Mouse (Mus musculus): ENCODE data around the gene Kti12.

The Kti12 gene

DNA sequence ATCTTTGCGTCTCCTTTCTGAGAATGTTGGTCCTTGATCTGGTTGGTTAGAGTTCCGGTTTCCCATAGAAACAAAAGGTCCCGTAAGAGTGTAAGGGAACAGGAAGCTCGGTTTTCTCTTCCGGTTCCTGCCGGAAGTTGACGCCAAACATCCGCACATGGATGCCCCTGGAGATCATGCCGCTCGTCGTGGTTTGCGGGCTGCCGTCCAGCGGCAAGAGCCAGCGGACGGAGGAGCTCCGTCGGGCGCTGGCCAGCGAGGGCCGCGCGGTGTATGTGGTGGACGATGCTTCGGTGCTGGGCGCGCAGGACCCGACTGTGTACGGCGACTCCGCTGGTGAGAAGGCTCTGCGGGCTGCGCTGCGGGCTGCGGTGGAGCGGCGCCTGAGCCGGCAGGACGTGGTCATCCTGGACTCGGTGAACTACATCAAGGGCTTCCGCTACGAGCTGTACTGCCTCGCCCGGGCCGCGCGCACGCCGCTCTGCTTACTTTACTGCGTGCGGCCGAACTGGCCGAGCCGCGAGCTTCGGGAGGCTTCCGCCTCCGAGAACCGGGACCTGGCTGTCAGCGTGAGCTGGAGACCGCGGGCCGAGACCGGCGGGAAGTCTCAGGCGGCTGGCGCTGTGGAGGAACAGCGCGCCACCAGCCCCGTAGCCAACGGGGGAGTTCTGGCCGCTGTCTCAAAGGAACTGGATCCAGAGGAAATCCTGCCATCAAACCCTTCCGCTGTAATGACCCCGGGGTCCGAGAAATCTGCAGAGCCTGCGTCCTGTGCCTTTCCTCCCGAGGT is at the start of gene Kti12:
Gene Kti12 (plus strand): TSS at position 71 of the 790 bp plus-strand sequence.
- peak; percentile 66 to 76 for DNase-seq (ENCODE audit: low spot score in 2 of 2)

DNA sequence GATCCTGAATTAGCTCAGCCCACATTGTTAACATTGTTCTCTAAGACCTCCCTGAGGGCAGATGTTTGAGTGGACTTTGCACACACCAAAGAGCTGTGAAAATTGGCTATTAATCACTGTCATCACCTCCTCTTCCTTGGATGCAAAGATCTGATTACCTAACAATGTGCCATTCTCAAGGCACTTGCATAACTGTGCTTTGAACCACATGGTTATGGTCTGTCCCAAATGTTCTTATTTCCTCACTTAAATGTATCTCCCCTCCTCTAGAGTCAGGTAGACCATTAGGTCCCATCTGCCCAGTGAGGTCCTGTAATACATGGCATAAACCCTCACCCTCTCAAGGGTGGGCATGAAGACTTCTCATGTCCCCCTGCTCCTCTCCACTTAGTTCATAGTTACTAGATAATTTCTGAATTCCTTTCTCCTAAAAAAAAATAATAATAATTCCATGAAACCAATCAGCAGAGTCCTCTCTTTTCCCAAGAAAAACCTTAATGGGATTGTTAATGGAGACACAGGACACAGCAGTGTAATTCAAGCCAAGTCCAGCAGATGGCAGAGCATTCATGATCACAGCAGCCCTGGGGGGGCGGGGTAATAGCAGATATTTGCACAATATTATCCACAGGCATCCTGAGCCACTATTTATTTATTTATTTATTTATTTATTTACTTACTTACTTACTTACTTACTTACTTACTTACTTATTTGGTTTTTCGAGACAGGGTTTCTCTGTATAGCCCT is 49.3 kb upstream of the Kti12 start:
- peak; percentile 62 to 70 for DNase-seq (ENCODE audit: low spot score in 2 of 2)

DNA sequence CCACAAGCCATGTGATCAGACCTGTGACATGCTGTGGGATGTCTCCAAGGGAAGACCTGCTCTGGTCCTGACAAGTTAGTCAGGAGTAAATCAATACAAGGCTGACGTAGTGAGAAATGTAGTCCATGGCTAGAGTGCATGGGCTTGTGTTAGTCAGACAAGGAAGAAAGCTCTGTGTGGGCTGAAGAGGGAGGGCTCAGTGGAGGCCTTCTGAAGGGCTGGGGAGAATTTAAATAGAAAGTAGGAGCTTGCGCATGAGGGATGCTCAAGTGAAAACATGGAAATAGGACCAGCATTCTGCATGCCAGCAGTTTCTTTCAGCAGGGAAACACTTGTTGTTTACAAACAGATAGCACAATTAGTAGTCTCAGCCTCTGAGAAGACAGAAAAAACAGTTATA is 44.0 kb upstream of the Kti12 start:
- DNase-seq (ENCODE audit: low spot score in 2 of 2): no peak

DNA sequence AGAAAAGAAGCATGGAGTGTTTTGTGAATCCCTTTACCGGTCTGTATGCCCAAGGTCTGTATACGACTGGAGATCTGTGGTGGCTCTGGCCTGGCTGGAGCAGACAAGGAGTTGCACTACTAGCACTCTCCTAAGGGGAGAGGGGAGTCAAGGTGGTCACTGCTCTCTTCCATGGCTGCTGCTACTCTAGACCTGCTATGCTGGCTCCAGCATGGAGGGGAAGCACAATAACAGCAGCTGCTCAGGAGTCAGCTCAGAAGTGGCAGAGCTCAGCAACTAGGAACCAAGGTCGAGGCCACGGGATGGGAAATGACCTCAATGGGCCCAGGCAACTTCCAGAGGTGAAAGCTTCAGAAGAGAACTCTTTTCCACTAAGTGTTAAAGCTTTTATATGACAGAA is 36.4 kb upstream of the Kti12 start:
- no peak for DNase-seq (ENCODE audit: low spot score in 2 of 2)

DNA sequence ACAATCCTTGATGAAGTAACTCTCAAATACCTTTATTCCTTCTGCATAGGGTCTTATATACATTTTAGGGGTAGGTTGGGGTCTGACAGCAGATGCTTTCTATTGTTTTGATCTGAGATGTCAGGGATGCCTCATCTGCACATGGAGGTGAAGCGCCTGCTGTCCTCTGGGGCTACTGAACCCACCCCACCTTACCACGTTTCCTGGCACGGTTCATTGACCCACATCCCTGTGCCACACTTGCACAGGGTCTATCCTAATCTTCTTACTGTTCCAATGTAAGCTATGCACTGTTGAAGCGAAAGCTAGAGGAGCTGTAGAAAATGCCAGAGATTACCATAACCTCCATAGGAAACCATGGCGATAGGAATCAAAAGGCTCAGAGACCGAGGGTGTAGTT is 36.0 kb upstream of the Kti12 start:
- no peak for DNase-seq (ENCODE audit: low spot score in 2 of 2)

DNA sequence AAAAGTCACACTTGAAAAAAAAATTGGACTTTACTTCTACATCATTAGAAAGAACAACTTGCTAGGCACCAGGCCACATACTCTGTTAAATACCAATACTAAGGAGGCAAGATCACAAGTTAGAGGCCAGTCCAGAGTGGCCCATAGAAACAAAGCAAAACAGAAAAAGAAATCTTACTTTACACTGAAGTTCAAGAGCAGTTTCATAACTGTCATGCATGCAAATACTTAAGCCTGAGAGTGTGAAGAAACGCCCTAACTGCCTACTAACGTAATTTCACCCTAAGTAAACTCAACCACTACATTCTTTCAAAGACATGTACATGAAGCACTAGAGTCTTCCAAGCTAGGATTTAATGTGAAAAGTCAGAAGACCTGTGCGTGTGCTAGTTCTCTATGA is 21.9 kb upstream of the Kti12 start:
- no peak for DNase-seq (ENCODE audit: low spot score in 2 of 2)

DNA sequence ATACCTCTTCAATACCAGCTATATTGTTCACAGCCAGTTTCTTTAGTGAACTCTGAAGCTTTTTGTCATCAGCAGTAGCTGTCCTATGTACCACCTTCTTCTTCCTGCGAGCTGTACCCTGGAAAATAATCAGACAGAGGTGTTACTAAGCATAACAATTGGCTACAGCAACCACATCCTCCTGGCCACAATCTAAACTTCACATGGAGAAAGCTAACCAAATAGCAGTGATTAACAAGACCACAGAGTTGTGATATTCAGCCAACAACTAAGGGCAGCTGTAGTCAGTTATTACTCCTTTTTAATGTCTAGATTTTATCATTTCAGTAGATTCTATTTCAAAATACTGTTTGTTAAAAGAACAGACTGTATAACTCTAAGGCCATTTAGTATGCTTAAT is 21.5 kb upstream of the Kti12 start:
- DNase-seq (ENCODE audit: low spot score in 2 of 2): no peak

DNA sequence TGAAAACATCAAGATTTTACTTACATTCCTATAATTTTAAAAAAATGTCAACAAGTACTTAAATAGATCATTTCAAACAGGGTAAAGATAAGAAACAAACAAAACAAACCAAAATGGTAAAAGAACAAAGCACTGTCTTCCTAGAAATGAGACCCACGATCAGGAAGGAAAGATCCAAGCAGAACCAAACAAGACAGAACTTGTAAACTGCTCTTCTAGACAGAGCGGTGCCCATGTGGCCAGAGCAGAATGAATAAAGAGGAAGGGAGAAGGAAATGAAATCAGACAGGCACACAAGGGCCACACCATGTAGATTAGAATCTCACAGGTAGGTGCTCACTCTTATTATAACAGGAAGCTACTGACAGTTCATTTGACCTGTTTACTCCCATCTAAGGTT is 20.9 kb upstream of the Kti12 start:
- no peak for DNase-seq (ENCODE audit: low spot score in 2 of 2)

DNA sequence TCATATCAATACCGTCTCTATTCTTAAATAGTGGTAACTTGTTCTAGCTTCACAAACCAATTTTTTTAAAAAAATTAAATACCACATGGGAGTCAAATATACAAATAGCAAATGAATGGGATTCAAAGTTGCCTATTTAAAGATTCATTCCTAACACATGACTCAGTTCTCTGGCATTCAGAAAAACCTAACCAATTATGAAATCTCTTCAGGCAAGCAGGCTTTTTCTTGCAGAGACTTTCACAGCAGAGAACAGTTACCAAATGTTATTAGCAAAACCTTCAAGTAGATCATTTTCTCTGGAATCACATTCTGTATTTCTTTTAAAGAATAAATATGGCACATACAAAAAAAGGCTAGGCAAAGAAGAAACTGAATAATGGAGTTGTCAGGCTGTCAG is 16.9 kb upstream of the Kti12 start:
- no peak for DNase-seq (ENCODE audit: low spot score in 2 of 2)

DNA sequence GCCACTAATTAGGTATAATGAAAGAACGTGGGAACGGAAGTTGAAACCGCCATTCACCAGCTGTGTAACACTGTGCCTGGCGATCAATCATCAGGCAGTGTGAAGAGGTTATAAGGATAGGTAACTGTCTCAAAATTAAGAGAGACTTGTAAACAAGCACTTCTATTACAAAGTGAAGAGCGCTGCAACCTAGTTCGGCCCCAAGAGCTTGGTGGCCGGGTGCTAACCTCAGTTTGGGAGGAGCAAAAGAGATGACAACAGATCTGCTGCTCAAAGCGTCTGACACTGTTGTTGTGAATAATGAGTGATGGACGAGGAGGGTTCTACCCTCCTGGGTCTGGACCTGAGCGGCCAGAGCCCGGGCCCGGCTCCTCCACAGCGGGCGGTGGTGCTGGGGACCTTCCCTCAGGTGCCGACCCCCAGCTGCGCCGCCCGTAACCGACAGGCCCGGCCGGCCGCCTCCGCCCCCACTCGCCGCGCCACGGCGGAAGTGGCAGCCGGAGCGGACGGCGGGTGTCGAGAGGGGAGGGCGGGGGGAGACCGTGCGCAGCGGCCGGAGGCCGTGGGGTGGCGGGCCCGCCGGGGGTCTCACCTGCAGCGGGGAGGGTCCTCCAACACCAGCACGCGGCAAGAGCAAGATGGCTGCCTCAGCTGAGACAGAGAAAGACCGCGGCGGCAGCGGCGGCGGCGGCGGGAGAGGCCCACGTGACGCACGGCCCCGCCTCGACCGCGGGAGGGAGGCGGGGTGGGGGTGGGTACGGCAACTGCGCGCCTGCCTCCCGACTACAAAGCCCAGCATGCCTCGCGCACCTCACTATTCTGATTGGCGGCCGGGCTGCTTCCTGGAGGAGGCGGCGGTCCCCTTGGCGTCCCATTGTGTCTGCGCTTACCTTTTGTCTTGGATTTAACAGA is 14.4 kb upstream of the Kti12 start, which contains the start of gene Btf3l4:
Gene Btf3l4 (minus strand): TSS at position 699 of the 912 bp plus-strand sequence.
- DNase-seq (ENCODE audit: low spot score in 2 of 2): peak; percentile 72 to 74

DNA sequence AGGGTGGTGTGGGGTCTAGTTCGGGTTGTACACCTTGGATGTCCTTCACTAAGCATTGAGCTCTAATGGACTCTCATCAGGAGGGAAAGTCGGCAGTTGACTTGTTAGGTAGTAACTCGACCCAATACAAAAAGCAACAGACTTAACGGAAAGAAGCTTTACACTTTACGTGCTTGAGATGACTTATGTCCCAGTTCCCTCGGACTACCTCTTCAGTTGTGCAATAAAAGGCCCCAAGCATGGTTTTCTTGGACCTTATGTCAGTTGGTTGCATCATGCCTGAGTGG is 13.8 kb upstream of the Kti12 start:
- DNase-seq (ENCODE audit: low spot score in 2 of 2): no peak

DNA sequence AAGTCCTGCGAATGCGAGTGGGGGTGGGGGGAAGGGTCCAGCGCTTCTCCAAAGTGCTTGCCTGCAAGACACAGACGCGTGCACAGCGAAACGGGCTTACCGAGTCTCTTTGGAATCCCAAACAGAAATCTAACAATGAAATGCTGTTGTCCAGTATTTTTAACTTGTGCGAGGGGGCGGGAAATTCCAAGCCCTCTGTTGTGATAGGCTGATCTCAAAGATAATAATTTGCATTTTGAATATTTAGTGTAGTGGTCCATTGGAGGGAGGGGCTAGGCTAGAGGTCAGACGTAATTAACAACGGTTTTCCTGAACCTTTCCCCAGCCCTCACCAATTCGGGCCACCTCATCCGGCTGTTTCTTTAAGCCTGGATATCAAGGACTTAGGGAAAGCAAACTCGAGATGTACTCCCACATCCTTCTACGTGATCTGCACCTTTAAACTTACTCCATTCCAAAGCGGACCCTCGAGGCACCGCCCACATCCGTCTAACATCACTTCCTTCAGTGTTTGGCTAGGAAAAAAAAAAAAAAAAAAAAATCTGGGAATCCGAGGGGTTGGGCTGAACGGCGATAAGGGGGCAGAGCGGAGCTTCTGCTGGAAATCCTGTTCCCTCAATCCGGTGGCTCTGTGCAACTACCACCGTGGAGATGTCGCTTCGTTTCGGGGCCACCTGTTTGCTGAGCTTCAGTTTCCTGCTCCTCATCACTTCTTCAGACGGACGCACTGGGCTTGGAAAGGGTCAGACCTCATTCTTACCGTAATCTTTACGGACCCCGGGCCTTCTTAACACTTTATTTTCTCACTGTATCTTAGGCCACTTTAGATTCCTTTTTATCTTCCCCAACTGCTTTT is 13.2 kb upstream of the Kti12 start, which contains the start of gene Txndc12:
Gene Txndc12 (plus strand): TSS at position 487 of the 856 bp plus-strand sequence.
- peak; percentile 62 to 71 for DNase-seq (ENCODE audit: low spot score in 2 of 2)

DNA sequence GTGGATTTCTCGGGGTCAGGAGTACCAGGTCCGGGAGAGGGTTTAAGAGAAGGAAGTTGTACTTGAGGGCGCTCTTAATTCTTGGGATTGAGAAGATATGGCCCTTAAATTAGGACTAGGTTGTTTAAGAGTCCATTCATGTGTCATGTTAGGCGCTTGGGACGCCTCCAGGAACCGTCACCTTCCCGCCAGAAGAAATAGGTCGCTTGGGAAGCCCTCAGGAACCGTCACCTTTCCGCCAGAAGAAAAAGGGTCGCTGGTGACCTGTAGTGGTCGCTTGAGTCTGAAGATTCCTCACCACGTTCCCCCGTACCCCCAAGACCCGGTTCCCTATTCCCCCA is 12.6 kb upstream of the Kti12 start:
- no peak for DNase-seq (ENCODE audit: low spot score in 2 of 2)

DNA sequence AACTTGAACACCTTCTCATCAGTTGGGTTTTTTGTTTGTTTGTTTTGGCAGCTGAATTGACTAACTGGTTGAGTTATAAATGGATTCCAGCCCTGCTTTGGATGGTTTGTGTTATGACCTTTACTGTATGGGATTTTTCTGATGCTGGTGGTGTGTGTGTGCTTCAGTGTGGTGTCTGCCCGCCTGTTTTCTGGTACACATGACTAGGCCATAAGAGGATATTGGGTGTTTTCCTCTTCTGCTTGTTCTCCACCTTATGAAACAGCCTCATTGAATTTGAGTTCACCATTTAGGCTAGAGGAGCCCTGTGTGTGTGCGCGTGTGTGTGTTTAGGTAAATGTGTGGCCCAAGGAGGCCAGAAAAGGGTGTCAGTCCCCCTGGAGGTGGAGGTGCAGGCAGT is 12.1 kb upstream of the Kti12 start:
- no peak for DNase-seq (ENCODE audit: low spot score in 2 of 2)

DNA sequence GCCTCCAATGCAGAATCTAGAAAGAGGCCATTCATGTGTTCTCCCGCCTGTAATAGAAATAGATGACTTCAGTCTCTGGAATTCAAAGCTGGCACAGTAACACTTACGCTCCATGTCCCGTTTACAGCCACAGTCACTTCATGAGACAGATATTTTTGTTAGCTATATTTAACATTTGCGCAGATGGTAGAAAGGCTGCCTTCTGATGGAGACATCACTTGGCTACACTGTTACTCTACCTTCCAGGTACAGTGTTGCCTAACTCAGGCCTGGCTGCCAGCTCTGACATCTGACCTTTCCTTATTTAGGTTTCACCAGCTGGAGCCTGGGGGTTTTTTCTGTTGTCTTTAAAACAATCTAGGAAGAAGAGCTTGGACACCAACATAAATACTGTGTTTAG is 9.6 kb upstream of the Kti12 start:
- DNase-seq (ENCODE audit: low spot score in 2 of 2): no peak

DNA sequence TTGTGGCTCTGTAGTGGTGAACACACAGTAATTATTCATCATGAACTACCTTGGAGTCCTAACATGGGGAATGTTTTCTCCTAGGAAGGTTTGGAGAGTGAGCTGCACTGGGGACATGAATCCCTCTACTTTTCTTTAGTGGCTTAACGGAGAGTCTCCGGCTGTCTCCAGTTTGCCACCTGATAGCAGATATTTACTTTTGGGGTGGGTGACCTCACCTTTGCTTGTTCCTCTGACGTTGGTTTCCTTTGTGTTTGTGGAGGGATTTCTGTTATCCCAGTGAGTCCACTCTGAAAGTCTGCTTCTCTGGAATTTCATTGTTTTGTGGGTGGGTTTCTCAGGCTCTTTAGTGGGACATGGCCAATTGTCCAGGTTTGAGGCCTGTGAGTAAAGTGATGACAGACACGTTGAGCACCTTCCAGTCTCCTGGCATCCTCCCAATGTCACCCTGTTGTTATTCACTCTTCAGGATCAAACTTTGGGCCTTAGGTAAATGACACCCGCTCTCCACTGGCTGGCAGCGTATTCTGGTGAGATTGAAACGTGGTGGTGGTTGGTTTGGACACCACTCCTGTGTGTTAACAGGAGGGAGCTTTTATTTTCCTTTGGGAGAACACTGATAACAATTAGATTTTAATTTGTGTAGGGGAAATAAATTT is 5.5 kb upstream of the Kti12 start:
- no peak for DNase-seq (ENCODE audit: low spot score in 2 of 2)

DNA sequence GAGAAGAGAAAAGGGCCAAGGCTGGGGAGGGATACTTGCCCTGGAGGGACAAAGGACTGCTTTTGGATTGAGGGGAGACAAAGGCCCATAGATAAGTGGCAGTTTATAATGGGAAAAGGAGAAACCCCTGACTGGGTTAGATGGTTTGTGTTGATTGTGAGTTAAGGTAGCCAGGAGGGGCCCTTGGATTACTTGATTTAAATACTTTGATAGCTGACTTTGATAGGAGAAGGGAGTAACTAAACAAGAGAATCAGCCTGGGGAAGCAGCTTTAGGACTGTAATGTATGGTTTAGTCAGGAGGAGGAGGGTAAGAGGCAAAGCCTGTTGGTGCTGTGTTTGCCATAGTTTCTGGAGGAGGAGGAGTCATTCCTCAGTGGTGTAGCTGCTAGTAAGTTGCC is 4.2 kb upstream of the Kti12 start:
- DNase-seq (ENCODE audit: low spot score in 2 of 2): no peak

DNA sequence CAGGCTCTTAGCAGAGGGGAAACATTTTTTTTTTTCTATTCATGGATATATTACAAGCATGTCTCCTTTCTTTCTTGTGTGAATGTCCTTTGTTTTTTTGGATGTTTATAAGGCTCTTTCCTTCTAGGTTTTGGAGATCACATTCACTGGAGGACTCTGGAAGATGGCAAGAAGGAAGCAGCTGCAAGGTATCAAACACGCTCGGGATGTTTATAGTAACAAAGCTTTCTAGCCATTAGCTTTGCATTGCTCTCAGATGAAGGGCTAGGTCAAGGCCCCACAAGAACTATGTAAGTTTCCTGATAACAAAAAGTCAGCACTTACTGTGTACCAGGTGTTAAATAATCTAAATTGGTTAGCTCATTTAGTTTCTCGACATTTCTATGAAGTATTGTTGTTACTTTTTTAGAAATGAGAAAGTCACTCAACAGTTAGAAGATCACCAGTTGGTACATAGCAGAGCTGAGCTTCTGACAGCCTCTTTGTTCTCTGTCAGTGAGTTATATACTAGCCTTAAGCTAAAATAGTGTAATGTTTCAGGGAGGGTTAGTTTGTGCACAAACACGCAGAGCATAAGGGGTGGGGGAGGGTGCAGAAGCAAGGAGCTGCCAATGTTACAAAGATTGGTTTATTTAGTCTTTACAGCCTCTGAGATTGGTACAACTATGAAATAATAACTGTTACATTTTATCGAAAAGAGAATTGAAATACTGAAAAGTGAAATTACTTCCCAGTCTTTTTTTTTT is 1.6 kb upstream of the Kti12 start:
- DNase-seq (ENCODE audit: low spot score in 2 of 2): no peak

DNA sequence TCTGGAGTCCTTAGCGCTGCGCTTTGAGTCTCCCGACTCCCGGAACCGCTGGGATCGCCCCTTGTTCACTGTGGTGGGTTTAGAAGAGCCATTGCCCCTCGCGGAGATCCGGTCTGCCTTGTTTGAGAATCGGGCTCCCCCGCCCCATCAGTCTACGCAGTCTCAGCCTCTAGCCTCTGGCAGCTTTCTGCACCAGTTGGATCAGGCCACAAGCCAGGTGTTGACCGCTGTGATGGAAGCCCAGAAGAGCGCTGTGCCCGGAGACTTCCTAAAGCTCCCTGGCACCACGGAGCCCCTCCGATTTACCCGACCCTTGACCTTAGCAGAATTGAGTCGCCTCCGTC is 892 bp downstream of the Kti12 start, which contains the start of gene A730015C16Rik:
Gene A730015C16Rik (minus strand): TSS at position 115 of the 344 bp plus-strand sequence.
- DNase-seq (ENCODE audit: low spot score in 2 of 2): no peak

DNA sequence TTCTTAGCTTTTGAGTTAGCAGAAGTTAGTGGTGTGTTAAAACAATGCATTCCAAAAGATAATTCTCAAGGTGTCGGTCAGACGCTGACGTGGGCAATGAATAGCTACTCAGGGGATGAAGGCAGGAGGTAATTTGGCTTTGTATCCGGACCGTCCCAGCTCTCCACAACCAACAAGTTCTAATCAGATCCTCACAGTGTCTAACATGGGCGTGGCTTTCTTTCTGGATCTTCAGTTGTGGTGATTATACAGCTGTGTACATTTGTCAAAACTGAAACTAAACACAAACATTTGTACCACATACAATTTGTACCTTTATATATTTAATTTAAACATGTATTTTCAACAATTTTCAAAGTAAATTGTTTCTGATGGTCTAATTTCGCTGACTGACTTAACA is 19.2 kb downstream of the Kti12 start:
- no peak for DNase-seq (ENCODE audit: low spot score in 2 of 2)

Measured in frontal cortex, postnatal 25 days (tissue).